Mouse (Mus musculus): ENCODE measurements at regions not wholly inside any gene's neighbourhood (a gene's known extent, or its start where the extent isn't known, plus 50 kb on each side); places are given as distances from the start of the nearest gene placed in this dataset.

DNA sequence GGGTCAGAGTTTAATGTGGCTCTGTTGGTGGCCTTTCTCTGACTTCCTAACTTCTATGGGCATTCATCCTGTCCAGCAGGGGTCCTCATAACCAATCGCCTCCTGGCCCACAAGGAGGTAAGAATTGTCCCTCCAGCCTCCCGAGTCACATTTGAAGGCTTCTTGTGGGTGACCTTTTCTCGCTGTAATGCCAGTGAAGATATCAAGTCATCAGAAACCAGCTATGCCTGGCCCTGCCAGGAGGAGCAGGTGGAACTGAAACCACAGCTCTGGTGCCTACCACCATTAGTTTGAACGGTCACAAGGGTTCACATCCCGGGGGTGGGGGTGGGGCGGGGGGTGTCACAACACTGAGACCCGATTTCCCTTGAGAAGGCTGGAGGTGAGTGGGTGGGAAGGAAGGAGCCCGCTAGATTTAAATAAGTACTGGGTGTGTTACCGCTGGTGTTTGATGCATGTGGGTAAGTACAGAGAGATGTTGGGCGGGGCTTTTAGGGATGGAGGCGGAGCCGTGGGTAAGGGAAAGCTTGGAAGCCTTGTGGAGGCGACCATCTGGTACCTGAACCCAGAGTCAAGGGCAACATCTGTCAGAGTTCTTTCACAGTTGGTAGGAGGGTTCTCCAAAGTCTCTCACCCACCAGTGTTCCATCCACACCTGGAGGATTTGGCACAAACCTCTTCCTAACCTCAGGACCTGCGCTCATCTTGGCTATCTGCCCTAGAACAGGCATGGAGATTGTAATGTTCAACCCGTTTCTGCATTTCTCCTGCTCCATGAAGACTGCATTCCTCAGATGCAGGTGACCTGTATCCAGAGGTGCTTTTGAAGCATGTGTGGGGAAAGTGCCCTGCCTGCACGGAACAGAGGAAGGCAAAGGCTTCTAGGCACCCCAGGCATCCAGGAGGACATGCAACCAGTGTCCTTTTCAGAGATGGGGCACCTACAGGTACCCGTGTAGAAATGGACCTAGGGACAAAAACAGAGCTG is 128.2 kb downstream of the Cd24a start:
- H3K36me3 ChIP-seq (ENCODE audit: control insufficient read depth, insufficient read depth, low read length) = no peaks in the 10 kb centered on the region
- no peak for TF ChIP-seq CTCF (IDR thresholded peaks at IDR 0.05; ENCODE audit: control insufficient read depth, insufficient read depth, insufficient replicate concordance, low read depth, low read length)
- H3K4me1 ChIP-seq (ENCODE audit: control insufficient read depth, insufficient read depth, low read length) = peaks cover 2% of the 10 kb centered on the region; the same call in 1 of the 2 replicates
- no peak overlapping the region for H3K27ac ChIP-seq (ENCODE audit: control insufficient read depth, insufficient read depth, low read depth, low read length)
- 0 out of 2 replicates have a peak overlapping the region, but pooled peaks have one; percentile 22 for H3K4me3 ChIP-seq (ENCODE audit: control insufficient read depth, low read depth, low read length)
- H3K27me3 ChIP-seq (ENCODE audit: control insufficient read depth, insufficient read depth, low read length) = no peaks in the 10 kb centered on the region

GRCm38 (mm10) chr10:43707011-43707410 is 128.9 kb downstream of the Cd24a start:
- H3K27ac ChIP-seq (ENCODE audit: control insufficient read depth, insufficient read depth, low read depth, low read length) = no peak overlapping the region
- TF ChIP-seq CTCF (IDR thresholded peaks at IDR 0.05; ENCODE audit: control insufficient read depth, insufficient read depth, insufficient replicate concordance, low read depth, low read length) (no peak), POLR2A (IDR thresholded peaks at IDR 0.05; ENCODE audit: control insufficient read depth, low read depth, low read length) (no peak)
- H3K4me1 ChIP-seq (ENCODE audit: control insufficient read depth, insufficient read depth, low read length) = peaks cover 2% of the 10 kb centered on the region; the same call in 1 of the 2 replicates
- no peak overlapping the region for H3K4me3 ChIP-seq (ENCODE audit: control insufficient read depth, low read depth, low read length)
- H3K36me3 ChIP-seq (ENCODE audit: control insufficient read depth, insufficient read depth, low read length) = no peaks in the 10 kb centered on the region
- no peaks in the 10 kb centered on the region for H3K27me3 ChIP-seq (ENCODE audit: control insufficient read depth, insufficient read depth, low read length)

DNA sequence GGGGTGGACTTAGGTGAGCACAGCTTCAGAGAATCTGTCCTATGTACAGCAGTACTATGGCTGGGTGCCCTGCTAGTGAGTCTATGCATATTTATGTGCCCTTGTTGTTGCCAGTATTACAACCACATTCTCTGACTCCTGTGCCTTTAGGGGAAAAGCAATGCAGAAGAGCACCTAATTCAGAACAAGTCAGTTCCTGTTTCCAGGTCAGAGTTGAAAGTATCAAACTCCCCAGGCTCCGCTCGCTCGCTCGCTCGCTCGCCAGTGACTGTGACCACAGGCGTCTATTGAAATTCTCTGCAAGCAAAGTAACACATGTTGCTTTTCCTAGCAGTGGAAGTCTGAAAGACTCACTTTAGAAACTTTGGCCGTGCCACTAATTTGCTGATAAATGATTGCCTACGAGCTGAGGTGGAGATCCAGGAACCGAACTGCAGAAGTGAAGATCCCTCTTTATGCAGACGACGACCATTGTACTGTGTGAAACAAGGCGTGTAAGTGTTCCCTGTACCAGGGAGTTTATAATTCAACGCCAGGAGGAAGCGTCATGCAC is 129.8 kb downstream of the Cd24a start:
- H3K36me3 ChIP-seq (ENCODE audit: control insufficient read depth, insufficient read depth, low read length) = no peaks in the 10 kb centered on the region
- no peaks in the 10 kb centered on the region for H3K27me3 ChIP-seq (ENCODE audit: control insufficient read depth, insufficient read depth, low read length)
- H3K4me3 ChIP-seq (ENCODE audit: control insufficient read depth, low read depth, low read length) = no peak overlapping the region
- H3K27ac ChIP-seq (ENCODE audit: control insufficient read depth, insufficient read depth, low read depth, low read length) = no peak overlapping the region
- TF ChIP-seq CTCF (IDR thresholded peaks at IDR 0.05; ENCODE audit: control insufficient read depth, insufficient read depth, insufficient replicate concordance, low read depth, low read length) (no peak), POLR2A (IDR thresholded peaks at IDR 0.05; ENCODE audit: control insufficient read depth, low read depth, low read length) (no peak)
- peaks cover 2% of the 10 kb centered on the region; the same call in 1 of the 2 replicates for H3K4me1 ChIP-seq (ENCODE audit: control insufficient read depth, insufficient read depth, low read length)

GRCm38 (mm10) chr10:43709278-43710033 is 131.4 kb downstream of the Cd24a start:
- H3K4me1 ChIP-seq (ENCODE audit: control insufficient read depth, insufficient read depth, low read length) = peaks cover 2% of the 10 kb centered on the region; the same call in 1 of the 2 replicates
- H3K27me3 ChIP-seq (ENCODE audit: control insufficient read depth, insufficient read depth, low read length) = no peaks in the 10 kb centered on the region
- H3K27ac ChIP-seq (ENCODE audit: control insufficient read depth, insufficient read depth, low read depth, low read length) = no peak overlapping the region
- H3K36me3 ChIP-seq (ENCODE audit: control insufficient read depth, insufficient read depth, low read length) = no peaks in the 10 kb centered on the region
- no peak overlapping the region for H3K4me3 ChIP-seq (ENCODE audit: control insufficient read depth, low read depth, low read length)
- TF ChIP-seq POLR2A (IDR thresholded peaks at IDR 0.05; ENCODE audit: control insufficient read depth, low read depth, low read length) (no peak), CTCF (IDR thresholded peaks at IDR 0.05; ENCODE audit: control insufficient read depth, insufficient read depth, insufficient replicate concordance, low read depth, low read length) (no peak)

- H3K36me3 ChIP-seq (ENCODE audit: control insufficient read depth, insufficient read depth, low read length) = no peaks in the 10 kb centered on the region
- H3K27ac ChIP-seq (ENCODE audit: control insufficient read depth, insufficient read depth, low read depth, low read length) = no peak overlapping the region
- peaks cover 2% of the 10 kb centered on the region; the same call in 1 of the 2 replicates for H3K4me1 ChIP-seq (ENCODE audit: control insufficient read depth, insufficient read depth, low read length)
- no peak overlapping the region for H3K4me3 ChIP-seq (ENCODE audit: control insufficient read depth, low read depth, low read length)
- TF ChIP-seq POLR2A (IDR thresholded peaks at IDR 0.05; ENCODE audit: control insufficient read depth, low read depth, low read length) (no peak), CTCF (IDR thresholded peaks at IDR 0.05; ENCODE audit: control insufficient read depth, insufficient read depth, insufficient replicate concordance, low read depth, low read length) (no peak)
- H3K27me3 ChIP-seq (ENCODE audit: control insufficient read depth, insufficient read depth, low read length) = no peaks in the 10 kb centered on the region
These were observed 132.3 kb downstream of the Cd24a start for GRCm38 (mm10) chr10:43710186-43710885.

- TF ChIP-seq POLR2A (IDR thresholded peaks at IDR 0.05; ENCODE audit: control insufficient read depth, low read depth, low read length) (no peak), CTCF (IDR thresholded peaks at IDR 0.05; ENCODE audit: control insufficient read depth, insufficient read depth, insufficient replicate concordance, low read depth, low read length) (no peak)
- H3K36me3 ChIP-seq (ENCODE audit: control insufficient read depth, insufficient read depth, low read length) = no peaks in the 10 kb centered on the region
- no peaks in the 10 kb centered on the region for H3K4me1 ChIP-seq (ENCODE audit: control insufficient read depth, insufficient read depth, low read length)
- no peak overlapping the region for H3K4me3 ChIP-seq (ENCODE audit: control insufficient read depth, low read depth, low read length)
- H3K27me3 ChIP-seq (ENCODE audit: control insufficient read depth, insufficient read depth, low read length) = no peaks in the 10 kb centered on the region
- H3K27ac ChIP-seq (ENCODE audit: control insufficient read depth, insufficient read depth, low read depth, low read length) = no peak overlapping the region
These were observed 132.8 kb downstream of the Cd24a start for GRCm38 (mm10) chr10:43710886-43711256.
